Mouse (Mus musculus): ENCODE measurements around the gene Olfr199. TPM values are rescaled to one million over a fixed set of nuclear protein-coding genes. Genes with fewer than 3 reads are reported as not detected.

The Olfr199 gene
- total RNA-seq (2023) = not detected

GRCm38 (mm10) chr16:59219667-59220066 is at the start of gene Olfr199:
TSS of gene Olfr199 (minus strand) at chr16:59219767.

DNA sequence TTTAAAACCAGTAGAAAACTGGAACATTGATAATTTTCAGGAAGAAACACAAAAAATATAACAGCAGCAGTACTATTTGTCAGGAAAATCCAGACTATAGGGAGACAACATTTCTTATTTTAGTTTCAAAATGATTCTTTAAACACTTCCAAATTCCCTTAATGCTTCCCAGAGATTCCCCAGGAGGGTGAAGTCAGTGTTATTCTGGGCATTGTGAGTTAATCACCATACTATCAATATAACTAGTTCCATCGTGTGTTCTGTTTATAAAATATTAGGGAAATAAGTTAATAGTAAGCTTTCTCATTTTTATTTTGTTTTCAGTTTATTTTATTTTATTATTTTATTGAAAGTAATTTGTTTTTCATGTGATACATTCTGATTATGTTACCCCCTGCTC is 16.1 kb downstream of the Olfr199 start, which contains the start of gene Olfr198:
TSS of gene Olfr198 (minus strand) at position 101 of the 400 bp plus-strand sequence.

GRCm38 (mm10) chr16:59170354-59170753 is 49.2 kb downstream of the Olfr199 start, which contains the start of gene Olfr196:
TSS of gene Olfr196 (minus strand) at chr16:59170454.

Other genes starting within 250 kb of the Olfr199 start
- not detected for gene Olfr183, start 224.4 kb downstream of the Olfr199 start, total RNA-seq (2023)
- gene Olfr186, start 189.5 kb downstream of the Olfr199 start, total RNA-seq (2023) = not detected
- gene Olfr187, start 180.0 kb downstream of the Olfr199 start, total RNA-seq (2023) = not detected
- gene Olfr190, start 141.8 kb downstream of the Olfr199 start, total RNA-seq (2023) = not detected
- not detected for gene Olfr191, start 129.9 kb downstream of the Olfr199 start, total RNA-seq (2023)
- not detected for gene Olfr193, start 107.9 kb downstream of the Olfr199 start, total RNA-seq (2023)
- gene Olfr194, start 98.7 kb downstream of the Olfr199 start, total RNA-seq (2023) = not detected
- not detected for gene Olfr195, start 72.7 kb downstream of the Olfr199 start, total RNA-seq (2023)
- not detected for gene Olfr196, start 49.3 kb downstream of the Olfr199 start, total RNA-seq (2023)
- gene Olfr198, start 16.2 kb downstream of the Olfr199 start, total RNA-seq (2023) = not detected
- not detected for gene Olfr201, start 52.9 kb upstream of the Olfr199 start, total RNA-seq (2023)
- not detected for gene Olfr202, start 67.0 kb upstream of the Olfr199 start, total RNA-seq (2023)
- not detected for gene Olfr203, start 79.1 kb upstream of the Olfr199 start, total RNA-seq (2023)
- gene Olfr204, start 98.5 kb upstream of the Olfr199 start, total RNA-seq (2023) = not detected
- not detected for gene Olfr205, start 111.4 kb upstream of the Olfr199 start, total RNA-seq (2023)
- not detected for gene Olfr206, start 129.5 kb upstream of the Olfr199 start, total RNA-seq (2023)
- not detected for gene Olfr209, start 144.2 kb upstream of the Olfr199 start, total RNA-seq (2023)
- not detected for gene Gabrr3, start 187.6 kb upstream of the Olfr199 start, total RNA-seq (2023)

Measured in CD4-positive naive resting alpha-beta T cell, adult 57 days (primary cell).